Mouse (Mus musculus) forebrain, postnatal 0 days (tissue): ENCODE data around the gene Wfdc3. TPM values are rescaled to one million over a fixed set of nuclear protein-coding genes. Genes with fewer than 3 reads are reported as not detected.

Experiments
- ATAC-seq: fragments of 200-750 bp; cut with Nextera tagmentation; 2 replicates; pipeline ENCODE4 v1.8.0; 2017; ENCODE audit warnings: mild to moderate bottlenecking, moderate library complexity
- DNase-seq: peaks from one replicate; pipeline ENCODE4 v3.0.0-alpha.2; 2015
- H3K27ac ChIP-seq: fragments of 300-500 bp; sonication (generic); 2 replicates; pipeline ENCODE4 v1.5.1; 2014; ENCODE audit warnings: low read depth, mild to moderate bottlenecking, antibody characterized with exemption, low read length, moderate library complexity, mixed read lengths
- H3K27me3 ChIP-seq: fragments of 300-500 bp; sonication (generic); 2 replicates; pipeline ENCODE4 v1.6.1; 2014; ENCODE audit warnings: mild to moderate bottlenecking, low read length, mixed read lengths; ENCODE audit not compliant: insufficient read depth
- H3K36me3 ChIP-seq: fragments of 300-500 bp; sonication (generic); 2 replicates; pipeline ENCODE4 v1.6.1; 2014; ENCODE audit warnings: mild to moderate bottlenecking, moderate library complexity; ENCODE audit not compliant: insufficient read depth
- H3K4me1 ChIP-seq: fragments of 300-500 bp; sonication (generic); 2 replicates; pipeline ENCODE4 v1.6.1; 2014; ENCODE audit warnings: antibody characterized with exemption; ENCODE audit not compliant: insufficient read depth
- H3K4me2 ChIP-seq: fragments of 300-500 bp; sonication (generic); 2 replicates; pipeline ENCODE4 v1.6.1; 2014; ENCODE audit warnings: low read depth, mild to moderate bottlenecking, moderate library complexity
- H3K4me3 ChIP-seq: fragments of 300-500 bp; sonication (generic); 2 replicates; pipeline ENCODE4 v1.5.1; 2014; ENCODE audit warnings: low read depth, low read length, mixed read lengths
- H3K9ac ChIP-seq: fragments of 300-500 bp; sonication (generic); 2 replicates; pipeline ENCODE4 v1.6.1; 2014; ENCODE audit warnings: mild to moderate bottlenecking
- H3K9me3 ChIP-seq: fragments of 300-500 bp; sonication (generic); 2 replicates; pipeline ENCODE4 v1.6.1; 2016; ENCODE audit warnings: low read length
- CTCF ChIP-seq: sonication (generic); IDR thresholded peaks from 2 replicates; pipeline ENCODE4 v1.5.1; 2016; ENCODE audit warnings: antibody characterized with exemption, control low read depth, low read depth
- WGBS: fragments of 180-500 bp; shearing (Covaris S2); extraction: QIAGEN DNeasy Blood & Tissue Kit; methylation state at CpG from one replicate; pipeline ENCODE4 v1.1.7; 2014; 5-methylcytosine and 5-hydroxymethylcytosine counted together
- polyA plus RNA-seq: library from polyadenylated mRNA; unstranded; fragments of >200 nt; fragmentation: Nextera tagmentation; extraction: Ambion mirVana; gene quantifications from 2 replicates; pipeline ENCODE4 v1.2.1, GENCODE M21; 2015
- total RNA-seq: library from RNA; depleted of rRNA; stranded (reverse); fragments of >200 nt; gene quantifications from 2 replicates; pipeline ENCODE4 v1.2.3, GENCODE M21; 2014

Wfdc3 gene
- total and polyA plus RNA-seq, 2 experiments from 2014 or later: 0.81 to 1.1 TPM

DNA sequence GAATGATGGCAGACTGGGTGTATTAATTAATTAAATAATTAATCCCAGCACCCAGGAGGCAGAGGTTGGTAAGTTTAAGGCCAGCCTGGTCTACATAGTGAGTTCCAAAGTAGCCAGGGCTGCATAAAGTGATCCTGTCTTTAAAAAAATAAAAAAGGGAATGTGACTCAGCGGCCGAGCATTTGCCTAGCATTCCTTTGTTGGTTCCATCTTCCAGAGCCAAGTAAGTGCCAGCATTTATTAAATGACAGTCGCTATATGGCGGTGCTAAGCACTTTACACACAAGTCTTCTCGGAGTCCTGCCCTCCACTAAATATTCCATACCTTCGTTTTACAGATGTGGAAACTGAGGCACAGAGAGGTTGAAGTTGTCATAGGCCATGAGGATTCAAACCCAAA is 30.4 kb upstream of the Wfdc3 start:
- WGBS: 85% methylated on average over 6 of the region's 6 CpGs
- DNase-seq: no peak

DNA sequence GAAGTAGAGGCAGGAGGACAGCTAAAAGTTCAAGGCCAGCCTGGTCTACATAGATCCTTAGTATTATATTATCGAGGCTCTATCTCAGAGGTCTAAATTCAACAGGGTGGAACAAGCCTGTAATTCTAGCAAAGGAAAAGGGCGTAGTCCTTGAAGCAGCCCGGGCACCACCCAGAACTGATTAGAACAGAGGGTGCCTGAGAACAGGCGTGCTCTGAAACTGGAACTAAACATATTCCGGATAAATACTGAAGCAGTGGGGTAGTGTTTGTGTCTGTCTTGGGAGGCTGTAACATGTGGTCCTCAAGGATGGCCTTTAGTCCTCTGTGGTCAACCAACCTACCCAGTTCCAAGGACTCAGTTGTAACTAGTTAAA is 28.2 kb upstream of the Wfdc3 start:
- no peak for TF ChIP-seq CTCF
- no peak overlapping the region for H3K27ac ChIP-seq
- WGBS: 92% methylated on average over 5 of the region's 5 CpGs

More for the DNA sequence above, 30.4 kb upstream of the Wfdc3 start:
- no peak overlapping the region for H3K4me3 ChIP-seq
- TF ChIP-seq CTCF: no peak
- H3K36me3 ChIP-seq: no peaks in the 10 kb centered on the region
- no peaks in the 10 kb centered on the region for H3K4me1 ChIP-seq
- ATAC-seq: no peak
- no peaks in the 10 kb centered on the region for H3K9me3 ChIP-seq
- no peak overlapping the region for H3K4me2 ChIP-seq
- no peak overlapping the region for H3K9ac ChIP-seq
- H3K27ac ChIP-seq: no peak overlapping the region
- no peaks in the 10 kb centered on the region for H3K27me3 ChIP-seq

DNA sequence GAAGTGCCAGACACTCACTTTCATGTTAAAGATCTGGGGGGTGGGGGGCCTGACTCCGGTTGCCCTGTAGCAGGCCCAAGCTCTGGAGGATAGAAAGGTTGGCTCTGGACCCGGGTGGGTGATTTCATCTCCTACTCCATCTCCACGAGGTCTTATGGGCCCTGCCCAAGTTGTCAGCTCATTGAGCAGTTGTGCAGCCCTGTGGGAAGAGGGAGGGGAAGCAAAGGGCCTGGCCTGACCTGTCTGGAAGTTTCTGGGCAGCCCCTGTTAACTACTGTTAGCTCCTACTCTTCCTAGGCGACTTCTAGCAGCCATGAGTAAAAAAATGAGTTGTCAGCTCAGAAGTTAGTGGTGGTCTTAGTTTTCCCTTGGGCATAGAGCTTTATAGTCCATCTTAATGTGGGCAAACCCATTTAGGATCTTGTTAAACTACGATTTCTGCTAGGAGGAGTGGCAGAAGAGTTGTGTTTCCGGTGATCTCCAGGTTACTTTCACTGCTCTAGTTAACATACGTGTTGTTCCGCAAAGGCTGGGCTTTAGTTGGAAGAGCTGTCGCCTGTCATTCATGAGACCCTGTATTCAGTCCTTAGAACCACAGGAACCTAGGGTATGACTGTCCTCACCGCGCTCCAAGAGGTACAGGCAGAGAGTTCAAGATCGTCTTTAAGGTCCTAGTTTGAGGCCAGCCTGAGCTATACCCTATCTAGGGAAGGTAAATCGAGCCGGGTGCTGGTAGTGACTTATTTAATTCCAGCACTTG is 27.7 kb upstream of the Wfdc3 start:
- no peak for TF ChIP-seq CTCF
- WGBS: 77% methylated on average over 14 of the region's 14 CpGs
- H3K4me3 ChIP-seq: no peak overlapping the region

More for the DNA sequence above, 28.2 kb upstream of the Wfdc3 start:
- Histone ChIP-seq H3K4me1 (no peaks in the 10 kb centered on the region; the same call in 1 of the 2 replicates), H3K27me3 (no peaks in the 10 kb centered on the region), H3K4me3 (no peak overlapping the region), H3K9ac (no peak overlapping the region), H3K4me2 (no peak overlapping the region), H3K9me3 (no peaks in the 10 kb centered on the region), H3K36me3 (no peaks in the 10 kb centered on the region)
- ATAC-seq: no peak
- DNase-seq: no peak

DNA sequence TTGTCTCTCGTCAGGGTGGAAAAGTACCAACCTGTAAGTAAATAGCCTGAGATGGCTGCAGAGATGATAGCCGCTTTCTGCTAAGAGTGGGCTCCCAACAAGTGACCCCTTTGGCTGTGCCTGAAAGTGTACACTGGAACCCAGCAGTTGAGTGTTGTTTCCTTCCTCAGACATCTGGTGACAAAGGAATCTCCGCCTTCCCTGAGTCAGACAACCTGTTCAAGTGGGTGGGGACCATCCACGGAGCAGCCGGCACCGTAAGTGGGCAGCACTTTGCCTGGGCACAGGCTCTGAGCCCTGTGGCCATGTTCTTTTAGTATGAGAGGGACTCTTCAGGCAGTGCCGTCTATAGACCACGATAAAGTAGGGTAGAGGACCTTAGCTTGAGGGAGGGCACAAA is 25.4 kb upstream of the Wfdc3 start:
- H3K4me3 ChIP-seq: no peak overlapping the region
- no peak for ATAC-seq
- WGBS: 74% methylated on average over 8 of the region's 8 CpGs
- no peaks in the 10 kb centered on the region for H3K9me3 ChIP-seq
- no peaks in the 10 kb centered on the region; the same call in 1 of the 2 replicates for H3K4me1 ChIP-seq
- peak overlapping the region; percentile 97; the same call in 1 of the 2 replicates for H3K4me2 ChIP-seq
- H3K9ac ChIP-seq: no peak overlapping the region
- H3K36me3 ChIP-seq: peaks cover 20% of the 10 kb centered on the region
- H3K27me3 ChIP-seq: no peaks in the 10 kb centered on the region
- H3K27ac ChIP-seq: no peak overlapping the region
- TF ChIP-seq CTCF: no peak
- no peak for DNase-seq

More for the DNA sequence above, 27.7 kb upstream of the Wfdc3 start:
- H3K27ac ChIP-seq: no peak overlapping the region
- no peaks in the 10 kb centered on the region for H3K27me3 ChIP-seq
- H3K4me2 ChIP-seq: no peak overlapping the region
- ATAC-seq (no peak), DNase-seq (no peak)
- H3K9me3 ChIP-seq: no peaks in the 10 kb centered on the region
- H3K36me3 ChIP-seq: no peaks in the 10 kb centered on the region; the same call in 1 of the 2 replicates
- H3K9ac ChIP-seq: no peak overlapping the region
- no peaks in the 10 kb centered on the region; the same call in 1 of the 2 replicates for H3K4me1 ChIP-seq

DNA sequence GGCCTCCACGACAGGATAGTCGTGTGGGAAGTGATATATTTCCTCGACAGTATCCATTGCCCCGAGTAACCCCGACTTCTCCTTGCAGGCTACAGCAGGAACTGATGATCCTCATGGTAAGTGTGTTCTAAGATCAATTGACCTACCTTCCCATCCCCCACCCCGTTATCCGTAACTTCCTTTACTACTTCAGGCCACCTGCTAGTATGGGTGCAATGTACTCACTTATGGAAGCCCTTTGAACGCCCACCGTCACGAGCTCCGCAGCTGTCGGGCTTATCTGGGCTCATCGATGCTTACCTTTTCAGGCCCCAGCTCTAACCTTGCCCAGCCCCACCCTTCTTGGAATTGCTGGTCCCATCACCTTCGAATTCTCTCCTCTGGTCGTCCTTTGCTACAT is 24.5 kb upstream of the Wfdc3 start:
- Histone ChIP-seq H3K27me3 (no peaks in the 10 kb centered on the region), H3K4me1 (no peaks in the 10 kb centered on the region; the same call in 1 of the 2 replicates), H3K4me3 (peak overlapping the region; percentile 66), H3K9me3 (no peaks in the 10 kb centered on the region), H3K27ac (no peak overlapping the region), H3K4me2 (peak overlapping the region; percentile 97), H3K9ac (peak overlapping the region; percentile 44; the same call in 1 of the 2 replicates), H3K36me3 (peaks cover 28% of the 10 kb centered on the region)
- 4% methylated on average over 15 of the region's 15 CpGs for WGBS
- DNase-seq (no peak), ATAC-seq (no peak)
- TF ChIP-seq CTCF: no peak

DNA sequence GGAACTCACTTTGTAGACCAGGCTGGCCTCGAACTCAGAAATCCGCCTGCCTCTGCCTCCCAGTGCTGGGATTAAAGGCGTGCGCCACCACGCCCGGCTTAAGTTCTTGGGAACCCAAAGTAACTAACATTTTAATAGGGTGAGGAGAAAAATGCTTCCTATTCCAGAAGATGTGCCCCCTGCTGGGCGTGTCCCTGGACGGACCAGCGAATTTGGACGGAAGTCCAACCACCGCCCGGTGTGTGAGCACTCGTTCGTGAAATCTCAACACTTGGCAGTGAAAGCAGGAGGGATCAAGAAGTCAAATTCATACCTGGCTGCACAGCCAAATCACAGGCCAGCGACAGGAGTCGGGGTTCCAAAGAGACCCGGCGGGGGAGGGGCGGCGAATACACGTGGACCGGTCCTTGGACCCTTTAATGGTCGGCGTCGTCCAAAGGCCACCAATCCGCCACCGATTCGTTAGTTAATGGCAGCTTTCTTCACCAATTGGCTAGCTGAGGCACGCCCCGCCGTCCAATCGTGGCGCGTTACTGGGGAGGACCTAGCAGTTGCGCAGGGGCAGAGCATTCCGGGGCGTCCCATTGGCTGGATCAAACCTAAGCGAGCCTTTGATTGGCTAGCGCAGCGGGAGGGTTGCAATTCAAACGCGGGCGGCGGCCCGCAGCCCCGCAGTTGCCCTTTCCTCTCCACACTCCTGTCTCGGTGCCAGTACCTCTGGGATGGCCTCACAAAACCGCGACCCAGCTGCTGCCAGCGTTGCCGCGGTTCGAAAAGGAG is 23.7 kb upstream of the Wfdc3 start, which contains the start of gene Ube2c:
Gene Ube2c (plus strand): TSS at position 641 of the 780 bp plus-strand sequence.
- Histone ChIP-seq H3K27me3 (no peaks in the 10 kb centered on the region), H3K9ac (peak within 1 kb of the TSS; percentile 44), H3K27ac (no peak within 1 kb of the TSS), H3K9me3 (no peaks in the 10 kb centered on the region), H3K4me1 (no peaks in the 10 kb centered on the region; the same call in 1 of the 2 replicates), H3K4me2 (peak within 1 kb of the TSS; percentile 97), H3K36me3 (peaks cover 34% of the 10 kb centered on the region), H3K4me3 (peak within 1 kb of the TSS; percentile 66)
- TF ChIP-seq CTCF: peak; percentile 52
- WGBS: 3% methylated on average over 53 of the region's 53 CpGs
- ATAC-seq (peak; percentile 100), DNase-seq (peak; percentile 99)
